Mouse (Mus musculus) thymus, adult 2 months (tissue): ENCODE measurements around the gene Nmd3.

Experiments used
- CTCF ChIP-seq: fragments of 200-500 bp; IDR thresholded peaks from 2 replicates; pipeline ENCODE4 v1.5.1; 2012; ENCODE audit warnings: mild to moderate bottlenecking, control low read depth, low read length, moderate library complexity, borderline replicate concordance; ENCODE audit not compliant: control insufficient read depth, poor library complexity, insufficient read depth; ENCODE audit errors: extremely low read depth
- POLR2A ChIP-seq: fragments of 200-500 bp; IDR thresholded peaks from 2 replicates; pipeline ENCODE4 v1.6.1; 2012; ENCODE audit warnings: mild to moderate bottlenecking, low read length, control low read depth, moderate library complexity; ENCODE audit not compliant: control insufficient read depth, poor library complexity, insufficient read depth; ENCODE audit errors: extremely low read depth

- TF ChIP-seq CTCF (no peak), POLR2A (no peak)
These were observed 12.5 kb upstream of the Nmd3 start for GRCm38 (mm10) chr3:69709043-69709929.
